Mouse (Mus musculus) cerebellum, adult 2 months (tissue): ENCODE results near the gene Dusp14.

Experiments
- CTCF ChIP-seq: fragments of 200-500 bp; IDR thresholded peaks from 2 replicates; pipeline ENCODE4 v1.5.1; 2011; ENCODE audit warnings: low read depth, mild to moderate bottlenecking, control low read depth, low read length, moderate library complexity, borderline replicate concordance; ENCODE audit not compliant: insufficient read depth
- POLR2A ChIP-seq: fragments of 200-500 bp; IDR thresholded peaks from 2 replicates; pipeline ENCODE4 v1.6.1; 2011; ENCODE audit warnings: low read length, control low read depth, borderline replicate concordance; ENCODE audit not compliant: insufficient read depth

GRCm38 (mm10) chr11:84067720-84068190 is 1.3 kb downstream of the Dusp14 start:
- TF ChIP-seq CTCF: no peak
- no peak for TF ChIP-seq POLR2A
